In the genomic region with DNA sequence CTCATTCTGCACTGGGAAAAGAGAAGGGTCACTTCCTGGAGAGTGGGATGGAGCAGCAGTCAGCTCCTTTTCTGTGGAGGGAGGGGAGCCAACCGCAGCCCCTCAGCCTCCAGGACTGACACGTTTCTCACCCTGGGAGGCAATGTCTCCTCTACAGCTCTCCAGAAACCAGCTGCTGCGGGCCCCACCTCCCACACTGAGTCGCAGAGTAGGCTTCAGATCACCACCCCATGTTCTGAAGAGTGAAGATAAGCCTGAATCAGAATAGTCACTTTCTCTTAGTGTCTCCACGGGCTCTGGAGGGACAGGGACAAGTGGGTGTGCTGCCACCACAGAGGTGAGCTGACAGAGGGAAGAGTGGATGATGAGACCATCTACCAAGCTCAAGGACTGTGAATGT, we compare ENCODE assay signal across 24 mouse cellular contexts. TPM values are rescaled to one million over a fixed set of nuclear protein-coding genes. Genes with fewer than 3 reads are reported as not detected.
A peak's percentile ranks its signal among the peaks of the same experiment; 100 is the strongest.
DNase-seq lines count a peak whose midpoint lies in the region; ATAC-seq and TF ChIP-seq lines count a peak whose summit lies in the region.
"Had no signal": no experiment of that assay in that cellular context is flagged by ENCODE, and none has a peak within 500 bp of the region (broad histone marks: within the 10 kb centered on the region; RNA-seq: fewer than 3 reads in every experiment).

No protein-coding gene starts in this region.

- TF ChIP-seq POLR2A in heart, adult 2 months (IDR thresholded peaks at IDR 0.05; ENCODE audit: insufficient read depth, low read depth, low read length): no peak

- H3K36me3 ChIP-seq in heart, embryonic 12.5 days: peaks cover 95% of the 10 kb centered on the region
- H3K36me3 ChIP-seq in heart, postnatal 0 days (replicated peaks; ENCODE audit: control insufficient read depth, insufficient read depth, low read length): peaks cover 38% of the 10 kb centered on the region
- H3K36me3 ChIP-seq in heart, adult 2 months (ENCODE audit: control insufficient read depth, insufficient read depth, low read length): no peaks in the 10 kb centered on the region

- intact Hi-C loops in heart, adult 2 months (cut with DNase I): no loop called here

- no peak overlapping the region for H3K4me2 ChIP-seq in heart, embryonic 12.5 days
- H3K4me2 ChIP-seq in heart, postnatal 0 days (ENCODE audit: low read depth, low read length): no peak overlapping the region
- H3K4me2 ChIP-seq: embryonic facial prominence, embryonic 15.5 days; hindbrain, embryonic 13.5 days had no signal

- H3K9ac ChIP-seq in heart, embryonic 12.5 days: peak overlapping the region; percentile 27; the same call in 1 of the 2 replicates
- no peak overlapping the region for H3K9ac ChIP-seq in heart, postnatal 0 days (replicated peaks; ENCODE audit: low read depth, low read length)
- no peak overlapping the region for H3K9ac ChIP-seq in heart, adult 2 months (ENCODE audit: low read depth, low read length)
- H3K9ac ChIP-seq: embryonic facial prominence, embryonic 15.5 days; hindbrain, embryonic 13.5 days had no signal

- no peaks in the 10 kb centered on the region for H3K27me3 ChIP-seq in heart, embryonic 12.5 days (replicated peaks)
- H3K27me3 ChIP-seq in heart, postnatal 0 days (ENCODE audit: control insufficient read depth, insufficient read depth, low read length): no peaks in the 10 kb centered on the region
- H3K27me3 ChIP-seq in heart, adult 2 months (ENCODE audit: control insufficient read depth, insufficient read depth, low read length): no peaks in the 10 kb centered on the region
- H3K27me3 ChIP-seq: CH12.LX; embryonic facial prominence, embryonic 15.5 days; hindbrain, embryonic 13.5 days had no signal

- DNase-seq in heart, adult 8-10 months (ENCODE audit: low spot score): no peak
- DNase-seq in heart, postnatal 0 days (ENCODE audit: low spot score): no peak
- DNase-seq in heart, adult 2 months: no peak
- DNase-seq in c-Kit-positive CD71-positive TER-119-positive erythroid progenitor cells, embryonic 14.5 days (ENCODE audit: low spot score): peak; percentile 19
- no peak for DNase-seq in Muller cell, postnatal 12 days (ENCODE audit: inconsistent ontology term)
- DNase-seq: adrenal gland, adult 2 months; adrenal gland, postnatal 25 days; cerebellum, adult 11 months; cerebellum, adult 8-10 months; cerebellum, postnatal 14 days; embryo, embryonic 11 days; gastrocnemius, postnatal 36 days; heart, adult 18-20 months; kidney, adult 11 months had no signal

- WGBS in heart, embryonic 12.5 days: 37% methylated on average over 5 of the region's 5 CpGs
- 35% methylated on average over 5 of the region's 5 CpGs for WGBS in heart, postnatal 0 days
- 64% methylated on average over 5 of the region's 5 CpGs for WGBS in heart, adult 2 months

- ATAC-seq in heart, embryonic 12.5 days (ENCODE audit: insufficient number of reproducible peaks, low FRiP score): no peak
- no peak for ATAC-seq in heart, postnatal 0 days (ENCODE audit: insufficient read depth, low read depth)
- peak; percentile 62 for ATAC-seq in megakaryocyte progenitor cell, adult 5-6 weeks (replicated peaks; ENCODE audit: poor library complexity)
- ATAC-seq: forebrain, embryonic 14.5 days; hindbrain, postnatal 0 days had no signal

- no peak for TF ChIP-seq CTCF in heart, postnatal 0 days (IDR thresholded peaks at IDR 0.05; ENCODE audit: low read depth)
- TF ChIP-seq CTCF in heart, adult 2 months (IDR thresholded peaks at IDR 0.05): no peak

- no peak overlapping the region for H3K4me3 ChIP-seq in heart, embryonic 12.5 days
- H3K4me3 ChIP-seq in heart, postnatal 0 days (ENCODE audit: low read depth, low read length): no peak overlapping the region
- no peak overlapping the region for H3K4me3 ChIP-seq in heart, adult 2 months
- H3K4me3 ChIP-seq: embryonic facial prominence, embryonic 15.5 days; erythroblast, embryonic 14.5 days; forebrain, embryonic 10.5 days; hindbrain, embryonic 13.5 days had no signal

- H3K27ac ChIP-seq in heart, embryonic 12.5 days (ENCODE audit: poor library complexity, severe bottlenecking): peak overlapping the region; percentile 43
- 0 out of 2 replicates have a peak overlapping the region, but pooled peaks have one; percentile 27 for H3K27ac ChIP-seq in heart, postnatal 0 days (ENCODE audit: low read depth)
- H3K27ac ChIP-seq in heart, adult 2 months: no peak overlapping the region
- H3K27ac ChIP-seq: embryonic facial prominence, embryonic 15.5 days; forebrain, embryonic 10.5 days; hindbrain, embryonic 13.5 days; hindbrain, postnatal 0 days had no signal

- H3K9me3 ChIP-seq in heart, embryonic 12.5 days (replicated peaks): no peaks in the 10 kb centered on the region
- no peaks in the 10 kb centered on the region for H3K9me3 ChIP-seq in heart, postnatal 0 days (replicated peaks; ENCODE audit: control insufficient read depth, low read length)
- H3K9me3 ChIP-seq: embryonic facial prominence, embryonic 15.5 days; forebrain, embryonic 10.5 days; hindbrain, embryonic 13.5 days had no signal

- peaks cover 32% of the 10 kb centered on the region for H3K4me1 ChIP-seq in heart, embryonic 12.5 days (replicated peaks)
- peaks cover 8% of the 10 kb centered on the region for H3K4me1 ChIP-seq in heart, postnatal 0 days (ENCODE audit: control insufficient read depth, insufficient read depth)
- no peaks in the 10 kb centered on the region for H3K4me1 ChIP-seq in heart, adult 2 months (ENCODE audit: control insufficient read depth, insufficient read depth, low read length)
- H3K4me1 ChIP-seq: embryonic facial prominence, embryonic 15.5 days; forebrain, embryonic 10.5 days; hindbrain, embryonic 13.5 days had no signal

- no peaks in the 10 kb centered on the region for H3K79me2 ChIP-seq in heart, adult 2 months (replicated peaks; ENCODE audit: control insufficient read depth, insufficient read depth, low read length)

- TF ChIP-seq EP300 in heart, postnatal 0 days (IDR thresholded peaks at IDR 0.05; ENCODE audit: low read depth): no peak
- no peak for TF ChIP-seq EP300 in heart, adult 2 months (IDR thresholded peaks at IDR 0.05; ENCODE audit: insufficient read depth, low read depth, low read length)

RNA-seq across cellular contexts. Expression of gene Vash2, which starts 20.3 kb away (rescaled TPM):
- polyA plus RNA-seq in heart, embryonic 12.5 days (2016; fragmentation: Nextera tagmentation; extraction: Ambion mirVana): 68.6 and 74.0 TPM in 2 replicates
- 1 to 10 TPM in 1 of 4 experiments, under 1 TPM in 3; 0.08 to 1.0 (median 0.27) TPM for total RNA-seq in heart, adult 8-10 months (2022)
- total RNA-seq in heart, postnatal 0 days (2014; rRNA removed; ENCODE audit: low replicate concordance): 21.9 and 39.5 TPM in 2 replicates
- polyA plus RNA-seq in heart, postnatal 0 days (2015; fragmentation: Nextera tagmentation; extraction: Ambion mirVana): 18.9 and 23.5 TPM in 2 replicates
- total RNA-seq in heart, adult 2 months (2021): under 1 TPM; 0.31 to 0.41 TPM
- polyA plus RNA-seq in heart, adult 2 months (2012; rRNA removed): 0.27 and 0.50 TPM in 2 replicates
- total RNA-seq in megakaryocyte progenitor cell, adult 5-6 weeks (2015): 0.05 and 0.07 TPM in 2 replicates
- 0.07 and 0.08 TPM in 2 replicates for total RNA-seq in megakaryocyte progenitor cell, adult 5-6 weeks (2017)
- total RNA-seq: hematopoietic stem cell, adult 5-6 weeks had no signal

RNA-seq across cellular contexts. Expression of gene Angel2, which starts 33.9 kb away (rescaled TPM):
- 38.2 and 38.3 TPM in 2 replicates for polyA plus RNA-seq in heart, embryonic 12.5 days (2016; fragmentation: Nextera tagmentation; extraction: Ambion mirVana)
- 10 to 100 TPM; 24.0 to 30.2 (median 26.4) TPM for total RNA-seq in heart, adult 8-10 months (2022)
- 17.4 and 23.8 TPM in 2 replicates for total RNA-seq in heart, postnatal 0 days (2014; rRNA removed; ENCODE audit: low replicate concordance)
- polyA plus RNA-seq in heart, postnatal 0 days (2015; fragmentation: Nextera tagmentation; extraction: Ambion mirVana): 25.1 and 26.0 TPM in 2 replicates
- 10 to 100 TPM; 27.7 to 28.0 TPM for total RNA-seq in heart, adult 2 months (2021)
- polyA plus RNA-seq in heart, adult 2 months (2012; rRNA removed): 18.5 and 23.8 TPM in 2 replicates
- 23.4 and 25.3 TPM in 2 replicates for total RNA-seq in megakaryocyte progenitor cell, adult 5-6 weeks (2015)
- 22.9 and 35.8 TPM in 2 replicates for total RNA-seq in megakaryocyte progenitor cell, adult 5-6 weeks (2017)

RNA-seq across cellular contexts. Expression of gene Rps6kc1, which starts 47.3 kb away (rescaled TPM):
- polyA plus RNA-seq in heart, embryonic 12.5 days (2016; fragmentation: Nextera tagmentation; extraction: Ambion mirVana): 11.9 and 13.1 TPM in 2 replicates
- 10 to 100 TPM; 14.2 to 18.5 (median 17.0) TPM for total RNA-seq in heart, adult 8-10 months (2022)
- 9.7 and 17.5 TPM in 2 replicates for total RNA-seq in heart, postnatal 0 days (2014; rRNA removed; ENCODE audit: low replicate concordance)
- polyA plus RNA-seq in heart, postnatal 0 days (2015; fragmentation: Nextera tagmentation; extraction: Ambion mirVana): 6.7 and 7.3 TPM in 2 replicates
- total RNA-seq in heart, adult 2 months (2021): 10 to 100 TPM; 15.6 to 18.9 TPM
- 6.9 and 9.3 TPM in 2 replicates for polyA plus RNA-seq in heart, adult 2 months (2012; rRNA removed)
- 6.9 and 7.2 TPM in 2 replicates for total RNA-seq in megakaryocyte progenitor cell, adult 5-6 weeks (2015)
- 8.7 and 10.4 TPM in 2 replicates for total RNA-seq in megakaryocyte progenitor cell, adult 5-6 weeks (2017)

Comparison
In these comparisons a context has a peak if more than half of its experiments do, and no peak if none do; other contexts are left out.
1. RNA of gene Vash2, which starts 20.3 kb away (total RNA-seq): 21.9 to 39.5 TPM in heart, postnatal 0 days; 0.31 to 0.41 TPM in heart, adult 2 months, 0.08 to 1.0 TPM in heart, adult 8-10 months and 0.05 to 0.08 TPM in megakaryocyte progenitor cell, adult 5-6 weeks; every median in the first group is over 10 times any median in the second.